Mouse (Mus musculus): ENCODE measurements around the gene Eci1.

Gene Eci1

GRCm38 (mm10) chr17:24473612-24474275 is 47.3 kb downstream of the Eci1 start, which contains the start of gene Bricd5:
Gene Bricd5, plus strand, starts transcription at chr17:24473884.
- DNase-seq (ENCODE audit: low spot score in 2 of 2): no peak

- no peak for DNase-seq (ENCODE audit: low spot score in 2 of 2)
Measured at GRCm38 (mm10) chr17:24474557-24474956, 48.1 kb downstream of the Eci1 start.

GRCm38 (mm10) chr17:24475586-24475985 is 49.1 kb downstream of the Eci1 start:
- no peak for DNase-seq (ENCODE audit: low spot score in 2 of 2)

- DNase-seq (ENCODE audit: low spot score in 2 of 2): no peak
Measured at GRCm38 (mm10) chr17:24476022-24476776, 49.8 kb downstream of the Eci1 start.

GRCm38 (mm10) chr17:24477053-24477984 is 50.9 kb downstream of the Eci1 start:
- no peak for DNase-seq (ENCODE audit: low spot score in 2 of 2)

- no peak for DNase-seq (ENCODE audit: low spot score in 2 of 2)
Measured at GRCm38 (mm10) chr17:24477985-24478600, 51.7 kb downstream of the Eci1 start.

GRCm38 (mm10) chr17:24478663-24479380 is 52.4 kb downstream of the Eci1 start, which contains the start of gene Mlst8:
Gene Mlst8, minus strand, starts transcription at chr17:24479078.
- DNase-seq (ENCODE audit: low spot score in 2 of 2): peak; percentile 94 to 97

- no peak for DNase-seq (ENCODE audit: low spot score in 2 of 2)
Measured at GRCm38 (mm10) chr17:24479431-24479830, 53.0 kb downstream of the Eci1 start.

GRCm38 (mm10) chr17:24480201-24480826 is 53.9 kb downstream of the Eci1 start:
- DNase-seq (ENCODE audit: low spot score in 2 of 2): no peak

GRCm38 (mm10) chr17:24481027-24481815 is 54.8 kb downstream of the Eci1 start:
- DNase-seq (ENCODE audit: low spot score in 2 of 2): no peak

- DNase-seq (ENCODE audit: low spot score in 2 of 2): no peak
Measured at GRCm38 (mm10) chr17:24483495-24483894, 57.1 kb downstream of the Eci1 start.

GRCm38 (mm10) chr17:24485090-24485860 is 58.8 kb downstream of the Eci1 start:
- DNase-seq (ENCODE audit: low spot score in 2 of 2): no peak

GRCm38 (mm10) chr17:24488186-24488661 is 61.8 kb downstream of the Eci1 start, which contains the start of gene Caskin1:
Gene Caskin1, plus strand, starts transcription at chr17:24488601.
- no peak for DNase-seq (ENCODE audit: low spot score in 2 of 2)

GRCm38 (mm10) chr17:24488662-24489264 is 62.3 kb downstream of the Eci1 start:
- DNase-seq (ENCODE audit: low spot score in 2 of 2): no peak

Measured in urinary bladder, postnatal 36 days (tissue).